Mouse (Mus musculus): ENCODE data around the gene Daam2. TPM values are rescaled to one million over a fixed set of nuclear protein-coding genes. Genes with fewer than 3 reads are reported as not detected.

The Daam2 gene
- polyA plus RNA-seq, 1 experiment from 2014 or later, result 6.7 TPM

DNA sequence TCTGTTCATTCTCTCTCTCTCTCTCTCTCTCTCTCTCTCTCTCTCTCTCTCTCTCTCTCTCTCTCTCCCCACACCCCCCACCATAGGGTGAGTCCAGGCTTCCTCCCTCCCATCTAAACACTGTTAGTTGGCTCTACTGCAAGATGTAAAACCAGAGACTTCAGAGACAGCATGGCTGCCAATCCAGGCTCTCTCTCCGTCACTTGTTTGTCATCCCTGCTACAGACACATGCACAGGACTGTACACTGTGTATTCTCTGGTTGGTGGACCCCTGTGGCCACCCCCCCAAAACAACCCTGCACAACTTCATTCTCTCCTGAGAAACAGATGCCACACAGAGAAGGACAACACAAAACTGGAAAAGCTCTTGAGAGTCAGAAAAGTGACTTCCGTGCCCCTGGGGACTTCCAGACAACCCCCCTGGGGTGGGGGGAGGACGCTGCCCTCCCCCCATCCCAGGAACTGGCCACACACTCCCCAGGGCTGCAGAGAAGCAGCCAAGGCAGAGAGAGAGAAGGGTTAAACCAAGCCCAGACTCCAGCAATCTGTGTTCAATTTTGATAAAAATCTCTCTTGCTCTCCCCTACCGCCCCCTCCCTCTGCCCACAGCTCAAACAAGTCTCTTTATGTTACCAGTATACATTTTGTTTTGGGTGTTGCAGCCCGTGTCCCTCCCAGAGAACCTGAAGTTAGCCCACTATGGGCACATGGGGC is 1.3 kb downstream of the Daam2 start:
- 0 out of 2 replicates have a peak, but pooled peaks have one; percentile 4 for ATAC-seq (ENCODE audit: low FRiP score, low TSS enrichment)
- WGBS, result 21% methylated on average over 5 of the region's 5 CpGs
- H3K9me3 ChIP-seq (ENCODE audit: low read length), result no peaks in the 10 kb centered on the region
- no peaks in the 10 kb centered on the region for H3K36me3 ChIP-seq (ENCODE audit: insufficient read depth, low read length)
- H3K4me1 ChIP-seq (ENCODE audit: insufficient read depth, low read length), result peaks cover 25% of the 10 kb centered on the region; the same call in 1 of the 2 replicates
- H3K4me2 ChIP-seq (replicated peaks; ENCODE audit: low read depth, low read length), result peak overlapping the region; percentile 84
- H3K4me3 ChIP-seq (ENCODE audit: low read length), result peak overlapping the region; percentile 62
- peak overlapping the region; percentile 79 for H3K9ac ChIP-seq (replicated peaks; ENCODE audit: low read length)
- peak overlapping the region; percentile 81; the same call in 1 of the 2 replicates for H3K27ac ChIP-seq (ENCODE audit: low read length)
- no peaks in the 10 kb centered on the region for H3K27me3 ChIP-seq (ENCODE audit: insufficient read depth, low read length)

DNA sequence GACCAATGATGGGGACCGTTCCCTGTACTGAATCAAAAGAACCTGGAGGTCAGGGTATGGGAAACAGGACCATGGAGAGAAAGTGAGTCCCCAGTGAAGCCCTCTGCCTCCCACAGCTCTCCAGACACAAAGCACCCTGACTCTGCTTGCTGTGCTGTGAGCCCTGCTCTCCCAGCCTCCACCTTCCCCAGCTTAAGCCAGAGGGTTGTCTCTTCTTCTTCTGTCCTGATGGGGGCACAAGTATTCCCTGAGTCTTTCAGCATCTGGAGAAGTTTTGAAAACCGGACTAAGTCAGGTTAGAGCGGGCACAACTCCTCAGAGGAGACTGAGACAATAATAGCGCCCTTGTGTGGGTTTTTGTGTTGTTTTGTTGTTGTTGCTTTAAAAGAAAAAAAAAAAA is 2.2 kb downstream of the Daam2 start:
- peak overlapping the region; percentile 62 for H3K4me3 ChIP-seq (ENCODE audit: low read length)
- 60% methylated on average over 4 of the region's 4 CpGs for WGBS
- no peak overlapping the region for H3K27ac ChIP-seq (ENCODE audit: low read length)
- H3K27me3 ChIP-seq (ENCODE audit: insufficient read depth, low read length), result no peaks in the 10 kb centered on the region
- peaks cover 25% of the 10 kb centered on the region; the same call in 1 of the 2 replicates for H3K4me1 ChIP-seq (ENCODE audit: insufficient read depth, low read length)
- no peaks in the 10 kb centered on the region for H3K36me3 ChIP-seq (ENCODE audit: insufficient read depth, low read length)
- H3K9me3 ChIP-seq (ENCODE audit: low read length), result no peaks in the 10 kb centered on the region
- no peak overlapping the region for H3K9ac ChIP-seq (replicated peaks; ENCODE audit: low read length)
- ATAC-seq (ENCODE audit: low FRiP score, low TSS enrichment), result no peak
- peak overlapping the region; percentile 84 for H3K4me2 ChIP-seq (replicated peaks; ENCODE audit: low read depth, low read length)

DNA sequence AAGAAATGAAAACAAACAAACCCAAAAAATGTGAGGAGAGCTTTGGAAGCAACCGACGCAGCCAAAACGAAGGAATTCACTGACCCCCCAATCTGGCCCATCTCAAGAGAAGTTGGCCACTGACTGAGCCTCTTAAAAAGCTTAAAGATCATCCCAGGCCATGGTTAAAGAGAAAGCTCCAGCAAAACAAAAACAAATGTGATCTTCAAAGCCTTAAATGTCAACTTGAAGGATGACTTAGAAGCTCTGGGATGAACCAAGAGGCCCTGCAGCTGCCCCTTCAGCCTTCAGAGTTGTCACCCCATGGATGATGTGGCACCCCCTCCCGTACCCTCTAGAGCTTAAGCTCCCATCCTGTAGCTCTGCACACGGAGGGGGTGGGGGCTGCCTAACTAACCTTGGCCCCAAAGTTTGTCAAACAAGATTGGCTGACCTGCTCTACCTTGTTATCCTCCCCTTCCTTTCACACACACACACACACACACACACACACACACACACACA is 4.3 kb downstream of the Daam2 start:
- Histone ChIP-seq H3K9ac (replicated peaks; ENCODE audit: low read length) (no peak overlapping the region), H3K36me3 (ENCODE audit: insufficient read depth, low read length) (no peaks in the 10 kb centered on the region), H3K4me2 (replicated peaks; ENCODE audit: low read depth, low read length) (no peak overlapping the region), H3K9me3 (ENCODE audit: low read length) (no peaks in the 10 kb centered on the region), H3K4me3 (ENCODE audit: low read length) (no peak overlapping the region), H3K4me1 (ENCODE audit: insufficient read depth, low read length) (peaks cover 25% of the 10 kb centered on the region; the same call in 1 of the 2 replicates), H3K27ac (ENCODE audit: low read length) (no peak overlapping the region), H3K27me3 (ENCODE audit: insufficient read depth, low read length) (no peaks in the 10 kb centered on the region)
- 13% methylated on average over 5 of the region's 5 CpGs for WGBS
- no peak for ATAC-seq (ENCODE audit: low FRiP score, low TSS enrichment)

DNA sequence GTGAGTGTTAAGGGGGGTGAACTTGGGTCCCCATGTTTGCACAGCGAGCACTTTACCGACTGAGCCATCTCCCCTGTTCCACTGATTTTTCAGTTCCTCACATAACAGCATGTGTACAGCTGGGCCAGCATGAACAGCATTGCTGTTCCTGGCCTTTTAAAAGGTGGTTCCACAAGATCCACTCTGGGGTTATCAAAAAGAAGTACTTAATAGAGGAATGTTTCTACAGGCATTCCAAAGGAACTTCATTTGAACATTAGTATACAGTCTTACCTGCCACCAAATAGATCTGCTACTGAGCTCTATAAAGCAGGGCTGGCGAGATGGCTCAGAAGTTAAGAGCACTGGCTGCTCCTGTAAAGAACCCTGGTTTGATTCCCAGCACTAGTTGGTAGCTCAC is 8.0 kb downstream of the Daam2 start:
- Histone ChIP-seq H3K9ac (replicated peaks; ENCODE audit: low read length) (no peak overlapping the region), H3K27me3 (ENCODE audit: insufficient read depth, low read length) (no peaks in the 10 kb centered on the region), H3K4me2 (replicated peaks; ENCODE audit: low read depth, low read length) (no peak overlapping the region), H3K27ac (ENCODE audit: low read length) (no peak overlapping the region), H3K36me3 (ENCODE audit: insufficient read depth, low read length) (no peaks in the 10 kb centered on the region), H3K9me3 (ENCODE audit: low read length) (no peaks in the 10 kb centered on the region), H3K4me3 (ENCODE audit: low read length) (no peak overlapping the region), H3K4me1 (ENCODE audit: insufficient read depth, low read length) (peaks cover 8% of the 10 kb centered on the region; the same call in 1 of the 2 replicates)
- no peak for ATAC-seq (ENCODE audit: low FRiP score, low TSS enrichment)
- 68% methylated on average over 3 of the region's 3 CpGs for WGBS

GRCm38 (mm10) chr17:49551991-49552390 is 12.2 kb downstream of the Daam2 start:
- no peaks in the 10 kb centered on the region for H3K36me3 ChIP-seq (ENCODE audit: insufficient read depth, low read length)
- no peaks in the 10 kb centered on the region for H3K27me3 ChIP-seq (ENCODE audit: insufficient read depth, low read length)
- no peaks in the 10 kb centered on the region for H3K4me1 ChIP-seq (ENCODE audit: insufficient read depth, low read length)
- H3K9me3 ChIP-seq (ENCODE audit: low read length), result no peaks in the 10 kb centered on the region
- H3K27ac ChIP-seq (ENCODE audit: low read length), result no peak overlapping the region
- H3K4me2 ChIP-seq (replicated peaks; ENCODE audit: low read depth, low read length), result no peak overlapping the region
- H3K4me3 ChIP-seq (ENCODE audit: low read length), result no peak overlapping the region
- no peak for ATAC-seq (ENCODE audit: low FRiP score, low TSS enrichment)
- H3K9ac ChIP-seq (replicated peaks; ENCODE audit: low read length), result no peak overlapping the region
- WGBS, result 83% methylated on average over 7 of the region's 7 CpGs

GRCm38 (mm10) chr17:49551465-49551864 is 12.7 kb downstream of the Daam2 start:
- Histone ChIP-seq H3K9me3 (ENCODE audit: low read length) (no peaks in the 10 kb centered on the region), H3K4me2 (replicated peaks; ENCODE audit: low read depth, low read length) (no peak overlapping the region), H3K4me1 (ENCODE audit: insufficient read depth, low read length) (no peaks in the 10 kb centered on the region), H3K27me3 (ENCODE audit: insufficient read depth, low read length) (no peaks in the 10 kb centered on the region), H3K27ac (ENCODE audit: low read length) (no peak overlapping the region), H3K36me3 (ENCODE audit: insufficient read depth, low read length) (no peaks in the 10 kb centered on the region), H3K4me3 (ENCODE audit: low read length) (no peak overlapping the region), H3K9ac (replicated peaks; ENCODE audit: low read length) (no peak overlapping the region)
- ATAC-seq (ENCODE audit: low FRiP score, low TSS enrichment), result no peak
- 76% methylated on average over 2 of the region's 2 CpGs for WGBS

- Histone ChIP-seq H3K4me3 (ENCODE audit: low read length) (no peak overlapping the region), H3K9me3 (ENCODE audit: low read length) (no peaks in the 10 kb centered on the region), H3K4me1 (ENCODE audit: insufficient read depth, low read length) (no peaks in the 10 kb centered on the region), H3K27ac (ENCODE audit: low read length) (no peak overlapping the region), H3K27me3 (ENCODE audit: insufficient read depth, low read length) (no peaks in the 10 kb centered on the region), H3K36me3 (ENCODE audit: insufficient read depth, low read length) (no peaks in the 10 kb centered on the region), H3K9ac (replicated peaks; ENCODE audit: low read length) (no peak overlapping the region), H3K4me2 (replicated peaks; ENCODE audit: low read depth, low read length) (no peak overlapping the region)
- ATAC-seq (ENCODE audit: low FRiP score, low TSS enrichment), result no peak
- WGBS, result 70% methylated on average over 4 of the region's 4 CpGs
Measured at GRCm38 (mm10) chr17:49545997-49546396, 18.1 kb downstream of the Daam2 start.

GRCm38 (mm10) chr17:49545424-49545823 is 18.7 kb downstream of the Daam2 start:
- H3K36me3 ChIP-seq (ENCODE audit: insufficient read depth, low read length), result no peaks in the 10 kb centered on the region
- ATAC-seq (ENCODE audit: low FRiP score, low TSS enrichment), result no peak
- H3K27me3 ChIP-seq (ENCODE audit: insufficient read depth, low read length), result no peaks in the 10 kb centered on the region
- no peak overlapping the region for H3K9ac ChIP-seq (replicated peaks; ENCODE audit: low read length)
- no peaks in the 10 kb centered on the region for H3K9me3 ChIP-seq (ENCODE audit: low read length)
- H3K4me3 ChIP-seq (ENCODE audit: low read length), result no peak overlapping the region
- 75% methylated on average over 4 of the region's 4 CpGs for WGBS
- no peak overlapping the region for H3K27ac ChIP-seq (ENCODE audit: low read length)
- no peak overlapping the region for H3K4me2 ChIP-seq (replicated peaks; ENCODE audit: low read depth, low read length)
- 0 out of 2 replicates have a peak, but pooled peaks cover 4% of the 10 kb centered on the region for H3K4me1 ChIP-seq (ENCODE audit: insufficient read depth, low read length)

DNA sequence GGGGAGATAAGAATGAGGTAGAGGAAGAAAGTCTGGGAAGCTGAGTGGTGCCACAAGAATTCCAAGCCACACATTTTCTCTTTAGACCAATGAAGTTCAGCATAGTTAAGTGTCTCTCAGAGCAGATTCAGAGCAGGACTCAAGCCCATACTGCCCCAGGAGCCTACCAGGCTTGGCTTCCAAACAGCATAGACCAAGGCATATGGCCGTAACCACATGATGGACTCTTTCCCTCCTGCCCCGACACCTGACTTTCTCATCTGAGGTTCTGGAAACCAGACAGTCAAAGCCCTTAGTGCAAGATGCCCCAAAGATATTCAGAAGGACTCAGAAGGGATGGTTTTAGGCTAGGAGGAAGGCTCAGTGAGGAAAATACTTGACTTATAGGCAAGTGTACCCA is 19.6 kb downstream of the Daam2 start:
- Histone ChIP-seq H3K4me2 (replicated peaks; ENCODE audit: low read depth, low read length) (no peak overlapping the region), H3K36me3 (ENCODE audit: insufficient read depth, low read length) (no peaks in the 10 kb centered on the region), H3K9me3 (ENCODE audit: low read length) (no peaks in the 10 kb centered on the region), H3K4me1 (ENCODE audit: insufficient read depth, low read length) (0 out of 2 replicates have a peak, but pooled peaks cover 8% of the 10 kb centered on the region), H3K4me3 (ENCODE audit: low read length) (no peak overlapping the region), H3K27me3 (ENCODE audit: insufficient read depth, low read length) (no peaks in the 10 kb centered on the region), H3K27ac (ENCODE audit: low read length) (no peak overlapping the region), H3K9ac (replicated peaks; ENCODE audit: low read length) (no peak overlapping the region)
- 96% methylated on average over 2 of the region's 2 CpGs for WGBS
- no peak for ATAC-seq (ENCODE audit: low FRiP score, low TSS enrichment)

GRCm38 (mm10) chr17:49540706-49541105 is 23.4 kb downstream of the Daam2 start:
- H3K4me2 ChIP-seq (replicated peaks; ENCODE audit: low read depth, low read length), result no peak overlapping the region
- H3K4me1 ChIP-seq (ENCODE audit: insufficient read depth, low read length), result peaks cover 22% of the 10 kb centered on the region
- no peaks in the 10 kb centered on the region for H3K36me3 ChIP-seq (ENCODE audit: insufficient read depth, low read length)
- H3K27ac ChIP-seq (ENCODE audit: low read length), result no peak overlapping the region
- H3K4me3 ChIP-seq (ENCODE audit: low read length), result no peak overlapping the region
- no peaks in the 10 kb centered on the region for H3K27me3 ChIP-seq (ENCODE audit: insufficient read depth, low read length)
- no peaks in the 10 kb centered on the region for H3K9me3 ChIP-seq (ENCODE audit: low read length)
- no peak overlapping the region for H3K9ac ChIP-seq (replicated peaks; ENCODE audit: low read length)
- 57% methylated on average over 14 of the region's 14 CpGs for WGBS
- no peak for ATAC-seq (ENCODE audit: low FRiP score, low TSS enrichment)

Measured in kidney, embryonic 16.5 days (tissue).